Mouse (Mus musculus) ovary, postnatal 14 days (tissue): ENCODE measurements at regions not wholly inside any gene's neighbourhood (a gene's known extent, or its start where the extent isn't known, plus 50 kb on each side); places are given as distances from the start of the nearest gene placed in this dataset.

Source experiments
- DNase-seq: peaks from one replicate; pipeline ENCODE4 v3.0.0; 2022; ENCODE audit warnings: low spot score

- no peak for DNase-seq
These were observed 237.4 kb upstream of the Cxcr4 start for GRCm38 (mm10) chr1:128829536-128829935.

DNA sequence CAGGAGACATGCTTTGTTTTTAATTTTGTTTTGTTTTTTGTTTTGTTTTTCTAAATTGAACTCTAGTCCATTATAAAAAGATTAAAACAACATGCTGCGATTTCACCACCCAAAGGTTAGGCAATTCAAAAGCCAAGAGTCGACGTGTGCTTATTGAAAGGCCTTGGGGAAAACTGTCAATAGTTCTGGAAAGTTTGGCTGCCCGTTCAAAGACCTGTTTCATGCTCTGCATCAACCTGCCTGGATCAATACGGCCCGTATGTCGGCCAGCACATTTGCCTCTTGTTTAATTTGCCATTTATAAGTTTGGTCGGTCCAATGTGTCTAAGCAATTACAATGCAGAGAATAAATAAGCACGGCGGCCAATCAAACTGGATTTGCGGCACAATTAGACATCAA lies 234.3 kb upstream of the Cxcr4 start:
- no peak for DNase-seq

DNA sequence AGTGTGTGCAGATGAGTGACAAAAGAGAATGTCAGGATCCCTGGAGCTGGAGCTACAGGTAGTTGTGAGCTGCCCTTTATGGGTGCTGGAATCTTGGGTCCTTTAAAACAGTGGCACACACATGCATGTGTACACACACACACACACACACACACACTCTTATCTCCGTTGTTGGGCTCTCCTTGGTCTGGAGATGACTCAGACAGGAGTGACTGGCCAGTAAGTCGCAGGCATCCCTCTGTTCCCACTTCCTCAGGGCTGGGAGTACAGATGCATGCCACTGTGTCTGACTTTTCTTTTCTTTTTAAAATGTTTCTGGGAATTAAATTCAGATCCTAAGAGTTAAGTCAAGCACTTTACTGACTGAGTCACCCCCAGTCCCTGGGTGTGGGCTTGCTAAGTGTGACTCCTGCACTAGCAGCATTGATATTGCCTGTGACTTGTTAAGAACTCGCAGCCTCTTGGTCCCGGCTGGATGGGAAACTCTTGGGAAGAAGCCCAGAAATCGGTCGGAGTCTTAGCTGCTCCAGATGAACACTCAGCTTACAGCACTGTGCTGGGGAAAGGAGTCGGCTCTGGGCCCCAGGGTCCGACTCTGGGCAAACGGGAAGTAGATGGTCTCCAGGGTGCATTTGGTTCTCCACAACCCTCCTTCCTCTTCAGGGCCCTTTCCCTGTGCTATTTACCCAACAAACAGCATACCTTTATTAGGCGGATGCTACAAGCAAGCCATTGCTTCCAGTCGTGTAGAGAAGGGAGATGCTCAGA lies 233.0 kb upstream of the Cxcr4 start:
- no peak for DNase-seq

DNA sequence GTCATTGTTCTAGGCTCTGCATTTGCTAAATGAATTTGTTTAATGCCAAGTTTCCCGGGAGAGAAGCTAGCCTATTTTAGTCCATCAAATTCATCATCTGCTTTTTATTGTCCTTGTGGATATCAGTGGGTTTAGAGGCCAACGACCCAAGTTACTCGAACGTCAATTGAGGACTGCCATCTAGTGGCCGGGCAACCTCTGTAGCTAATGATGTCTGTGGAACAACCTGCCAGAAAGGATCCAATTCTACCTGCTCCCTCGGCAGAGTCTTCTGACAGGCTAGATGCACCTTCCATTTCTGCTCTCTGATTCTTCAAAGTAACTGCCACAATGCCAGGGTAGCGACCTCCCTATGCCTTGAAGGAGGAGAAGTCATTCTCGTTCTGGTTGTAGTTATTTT lies 232.1 kb upstream of the Cxcr4 start:
- DNase-seq, result peak; percentile 68

- DNase-seq, result no peak
These were observed 229.9 kb upstream of the Cxcr4 start for GRCm38 (mm10) chr1:128821991-128822390.

- no peak for DNase-seq
These were observed 228.4 kb upstream of the Cxcr4 start for GRCm38 (mm10) chr1:128820527-128820926.

DNA sequence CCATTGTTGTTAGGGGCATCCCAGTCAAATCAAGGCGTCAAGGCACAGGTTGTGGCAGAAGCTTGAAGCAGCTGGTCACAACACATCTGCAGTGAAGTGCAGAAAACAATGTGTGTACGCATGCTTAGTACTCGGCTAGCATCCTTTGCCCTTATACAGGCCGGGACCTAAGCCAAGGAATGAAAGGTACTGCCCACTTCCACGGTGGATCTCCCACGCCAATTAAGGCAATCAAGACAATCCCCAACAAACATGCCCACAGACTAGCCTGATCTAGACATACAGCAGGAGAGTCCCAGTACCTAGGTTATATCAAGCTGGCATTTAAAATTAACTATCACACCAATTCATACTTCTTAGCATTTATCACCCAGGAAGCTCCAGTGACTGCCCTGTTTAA lies 227.5 kb upstream of the Cxcr4 start:
- DNase-seq, result no peak

DNA sequence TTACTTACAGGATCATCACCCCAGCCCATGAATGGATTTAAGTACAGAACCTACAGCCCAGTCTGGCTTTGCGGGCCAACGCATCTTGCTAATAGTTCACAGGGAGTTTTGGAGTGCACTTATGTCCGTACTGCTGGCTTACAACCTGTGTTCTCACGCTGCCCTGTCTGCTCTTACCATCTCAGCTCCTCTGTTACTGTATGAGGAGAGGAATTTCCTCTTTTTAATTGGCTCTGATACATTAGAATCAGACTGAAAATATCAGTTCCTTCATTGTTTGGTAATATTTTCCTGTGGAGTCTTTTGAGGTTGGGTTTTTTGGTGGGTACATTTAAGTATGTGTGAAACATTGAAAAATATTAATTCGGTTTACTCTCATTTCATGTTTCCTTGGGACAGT lies 221.3 kb upstream of the Cxcr4 start:
- DNase-seq, result no peak

- no peak for DNase-seq
These were observed 218.8 kb upstream of the Cxcr4 start for GRCm38 (mm10) chr1:128810860-128811259.

DNA sequence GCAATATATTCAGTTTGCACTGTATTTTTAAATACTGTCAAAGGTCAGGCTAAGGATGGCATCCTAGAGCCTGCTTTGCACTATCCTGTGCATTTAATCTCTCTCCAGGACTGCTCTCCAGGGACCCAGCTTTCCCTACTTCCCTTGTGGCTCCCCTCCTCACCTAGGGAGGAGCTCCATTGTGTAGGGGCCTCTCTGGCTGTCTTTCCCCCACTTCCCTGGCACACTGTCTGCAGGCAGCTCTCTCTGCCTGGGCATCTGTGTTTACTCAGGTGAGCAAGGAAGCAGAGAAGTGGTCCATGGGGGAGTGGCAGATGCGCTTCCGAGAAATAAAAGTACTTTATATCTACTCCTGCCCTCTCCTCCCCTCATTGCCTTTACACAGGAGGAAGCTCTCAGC lies 218.0 kb upstream of the Cxcr4 start:
- DNase-seq, result no peak

GRCm38 (mm10) chr1:128809601-128810000 lies 217.5 kb upstream of the Cxcr4 start:
- no peak for DNase-seq

GRCm38 (mm10) chr1:128808599-128808998 lies 216.5 kb upstream of the Cxcr4 start:
- DNase-seq, result no peak

DNA sequence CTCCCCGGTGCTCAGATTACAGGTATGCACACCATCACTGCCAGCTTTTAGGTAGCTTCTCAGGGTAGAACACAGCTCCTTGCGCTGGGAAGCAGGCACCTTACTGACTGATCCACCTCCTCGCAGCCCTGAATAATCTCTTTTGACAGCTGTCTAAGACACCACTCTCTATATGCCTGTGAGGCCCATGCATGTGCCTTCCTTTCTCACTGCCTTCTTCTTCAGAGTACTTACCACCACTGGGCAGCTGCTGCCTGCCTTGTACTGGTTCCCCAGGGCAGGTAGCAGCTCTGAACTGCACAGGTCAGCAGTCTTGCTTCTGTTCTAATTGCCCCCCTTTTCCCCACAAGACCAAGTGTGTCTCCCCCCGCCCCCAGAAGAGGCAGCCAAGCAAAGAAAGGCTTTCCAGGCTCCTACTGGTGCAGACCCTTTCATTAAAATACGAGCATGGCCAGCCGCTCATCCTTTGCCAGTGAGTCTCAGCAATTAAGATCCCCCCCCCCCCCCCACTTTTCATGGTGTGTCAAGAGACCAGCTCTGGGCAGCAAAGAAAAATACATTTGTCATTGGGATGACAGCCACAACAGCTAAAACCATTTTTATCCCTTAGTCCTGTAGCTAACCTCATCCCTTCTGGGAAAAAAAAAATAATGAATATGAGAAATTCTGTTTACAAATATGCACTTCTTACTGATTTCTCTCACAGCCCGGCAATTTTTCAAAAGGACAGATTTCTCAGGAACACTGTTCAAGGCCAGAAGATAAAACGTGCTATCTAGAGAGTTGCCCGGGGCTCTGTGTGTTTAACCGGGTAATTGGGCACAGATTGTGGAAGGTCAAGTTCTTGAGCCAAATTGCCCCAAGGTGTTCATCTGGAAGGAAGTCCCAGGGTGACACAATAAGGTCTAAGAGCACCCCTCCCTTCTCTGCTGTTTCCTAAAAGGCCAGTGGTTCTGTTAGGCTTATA lies 213.9 kb upstream of the Cxcr4 start:
- no peak for DNase-seq

GRCm38 (mm10) chr1:128803433-128804060 lies 211.5 kb upstream of the Cxcr4 start:
- DNase-seq, result no peak

- no peak for DNase-seq
These were observed 211.0 kb upstream of the Cxcr4 start for GRCm38 (mm10) chr1:128803058-128803432.

DNA sequence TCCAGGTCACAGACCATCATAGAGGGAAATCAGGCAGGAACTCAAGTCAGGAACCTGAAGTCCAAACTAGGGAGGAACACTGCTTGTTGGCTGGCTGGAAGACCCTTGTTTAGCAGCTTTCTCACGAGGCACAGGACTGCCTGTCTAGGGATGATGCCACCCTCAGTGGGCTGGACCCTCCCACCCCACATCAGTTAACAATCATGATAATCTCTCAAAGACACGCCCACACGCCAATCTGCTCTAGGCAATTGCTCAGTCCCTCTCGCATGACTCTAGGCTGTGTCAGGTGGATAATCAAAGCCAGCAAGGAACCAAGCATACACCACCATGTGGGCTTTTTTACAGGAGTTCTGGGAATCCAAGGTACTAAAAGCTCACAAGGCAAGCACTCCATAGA lies 206.6 kb upstream of the Cxcr4 start:
- DNase-seq, result no peak

GRCm38 (mm10) chr1:128795654-128796053 lies 203.6 kb upstream of the Cxcr4 start:
- no peak for DNase-seq

DNA sequence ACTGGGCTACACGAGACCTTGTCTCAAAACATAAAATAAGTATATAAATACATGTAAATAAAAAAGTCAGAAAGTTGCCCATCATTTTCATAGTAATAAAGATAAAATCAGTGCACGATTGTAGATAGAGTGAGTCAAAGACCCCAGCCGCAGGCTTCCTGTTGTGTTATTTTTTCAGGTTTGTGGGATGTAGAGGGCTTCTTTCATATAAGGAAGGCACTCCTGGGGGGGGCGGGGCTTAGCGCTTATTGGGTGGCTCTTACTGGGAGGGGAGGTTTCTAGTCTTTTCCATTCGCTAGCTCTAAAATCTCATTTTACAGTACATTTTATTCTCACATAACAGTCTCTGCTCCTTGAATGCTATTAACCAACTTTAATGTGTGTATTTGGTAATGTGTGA lies 198.8 kb upstream of the Cxcr4 start:
- DNase-seq, result no peak

GRCm38 (mm10) chr1:128789567-128790335 lies 197.7 kb upstream of the Cxcr4 start:
- no peak for DNase-seq

GRCm38 (mm10) chr1:128788227-128788626 lies 196.1 kb upstream of the Cxcr4 start:
- DNase-seq, result no peak

GRCm38 (mm10) chr1:128786941-128787569 lies 195.0 kb upstream of the Cxcr4 start:
- no peak for DNase-seq
